Mouse (Mus musculus) liver (tissue): Measurements from ENCODE around the gene Pth2.
A peak's percentile ranks its signal among the peaks of the same experiment; 100 is the strongest.

Experiments used
- DNase-seq: peaks from one replicate; pipeline ENCODE4 v3.0.0-alpha.2; 2020; ENCODE audit warnings: mixed read lengths

The Pth2 gene

DNA sequence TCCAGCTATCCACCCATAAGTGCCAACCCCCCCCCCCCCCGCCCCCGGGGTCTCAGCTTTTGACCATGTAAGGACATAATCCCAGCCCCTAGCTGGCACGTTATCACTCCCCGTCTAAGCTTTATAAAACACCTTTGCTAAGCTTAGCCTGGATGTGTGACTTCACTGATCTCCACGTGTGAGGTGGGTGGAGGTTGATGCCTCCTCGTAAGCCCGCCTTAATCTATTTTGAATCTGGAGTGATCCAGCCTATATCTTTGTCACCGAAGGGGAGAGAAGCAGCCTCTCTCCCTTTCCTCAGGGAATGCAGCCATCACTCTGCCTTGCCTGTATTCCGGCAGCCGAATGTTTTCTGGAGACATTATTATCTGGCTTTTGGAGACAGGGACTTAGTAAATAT, 21.9 kb downstream of the Pth2 start:
- no peak for DNase-seq

GRCm38 (mm10) chr7:45204380-45205143, 23.8 kb downstream of the Pth2 start, which contains the start of gene Ccdc155:
Gene Ccdc155 (minus strand): TSS chr7:45204892.
- peak; percentile 92 for DNase-seq

- no peak for DNase-seq
Observed at GRCm38 (mm10) chr7:45208260-45208659, 27.5 kb downstream of the Pth2 start.

- DNase-seq = no peak
Observed at GRCm38 (mm10) chr7:45211070-45211469, 30.3 kb downstream of the Pth2 start.

- DNase-seq = peak; percentile 64
Observed at GRCm38 (mm10) chr7:45211851-45212251, 31.1 kb downstream of the Pth2 start, which contains the start of gene Dkkl1. Gene Dkkl1 (minus strand): TSS chr7:45212147.

DNA sequence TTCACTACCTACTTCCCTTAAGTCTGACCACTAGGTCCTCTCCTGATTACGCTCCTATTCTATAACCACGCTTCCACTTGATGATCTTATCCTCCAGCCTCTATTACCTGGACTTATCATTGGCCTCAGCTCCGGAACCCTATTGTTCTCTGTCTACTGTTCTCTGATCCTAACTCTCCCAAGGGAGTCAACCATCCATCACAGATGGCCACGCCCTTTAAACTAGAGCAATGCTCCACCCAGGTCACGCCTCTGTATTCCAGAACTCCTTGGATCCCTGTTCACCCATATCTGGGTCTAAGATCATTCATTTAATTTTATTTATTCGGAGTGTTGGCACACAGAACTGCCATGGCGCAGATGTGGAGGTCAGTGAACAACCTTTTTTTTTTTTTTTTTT, 31.6 kb downstream of the Pth2 start:
- DNase-seq = no peak

DNA sequence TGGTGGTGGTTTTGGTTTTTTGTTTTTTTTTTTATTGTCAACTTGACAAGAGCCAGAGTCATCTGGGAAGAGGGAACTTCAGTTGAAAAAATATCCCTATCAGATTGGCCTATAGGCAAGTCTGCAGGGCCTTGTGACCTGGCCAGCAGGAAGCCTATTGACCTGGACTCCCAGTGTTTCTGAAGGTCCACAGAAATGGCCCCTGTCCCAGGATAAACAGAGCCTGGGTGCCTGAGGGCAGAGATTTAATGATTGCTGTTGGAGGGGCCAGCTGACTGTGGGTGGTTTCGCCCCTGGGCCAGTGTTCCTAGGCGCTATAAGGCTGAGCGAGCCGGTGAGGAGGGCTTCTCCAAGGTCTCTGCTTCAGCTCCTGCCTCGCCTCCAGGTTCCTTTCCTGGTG, 32.9 kb downstream of the Pth2 start:
- peak; percentile 15 for DNase-seq

DNA sequence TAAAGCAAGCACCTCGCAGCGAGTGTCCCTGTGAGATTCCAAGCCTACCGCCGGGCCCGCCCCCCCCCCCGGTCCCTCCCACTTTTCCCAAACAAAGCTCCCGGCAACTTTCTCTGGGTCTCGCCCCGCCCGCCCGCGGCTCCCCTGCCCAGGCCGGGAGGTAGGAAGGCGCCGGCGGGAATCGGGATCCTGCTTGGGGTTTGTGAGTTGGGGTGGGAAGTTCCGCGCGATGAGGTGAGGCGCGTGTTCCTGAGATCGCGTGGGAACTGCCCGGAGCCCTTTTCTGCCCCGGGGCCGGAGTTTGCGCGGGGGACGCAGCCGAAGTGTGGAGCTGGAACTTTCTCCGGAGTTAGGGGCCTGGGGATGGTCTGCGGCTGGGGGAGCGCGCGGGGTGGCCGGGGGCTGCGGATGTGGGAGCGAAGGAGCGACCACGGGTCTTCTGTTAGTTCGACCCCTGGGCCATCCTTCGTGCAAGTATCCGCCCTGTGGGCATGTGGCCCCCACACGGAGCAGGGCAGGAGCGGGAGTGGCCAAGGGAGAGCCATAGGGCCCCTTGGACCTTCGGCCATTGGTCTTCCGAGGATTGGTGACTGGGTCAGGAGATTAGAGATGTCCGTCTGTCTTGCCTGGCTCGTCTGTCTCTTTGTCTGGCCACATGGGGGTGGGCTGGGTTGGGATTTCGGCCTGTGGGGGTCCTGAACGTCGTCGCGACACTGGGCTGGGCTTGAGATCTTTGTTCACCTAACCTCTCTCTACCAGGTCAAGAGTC, 35.1 kb downstream of the Pth2 start, which contains the start of gene Tead2:
Gene Tead2, plus strand, starts transcription at position 81 of the 769 bp plus-strand sequence.
- peak; percentile 57 for DNase-seq

DNA sequence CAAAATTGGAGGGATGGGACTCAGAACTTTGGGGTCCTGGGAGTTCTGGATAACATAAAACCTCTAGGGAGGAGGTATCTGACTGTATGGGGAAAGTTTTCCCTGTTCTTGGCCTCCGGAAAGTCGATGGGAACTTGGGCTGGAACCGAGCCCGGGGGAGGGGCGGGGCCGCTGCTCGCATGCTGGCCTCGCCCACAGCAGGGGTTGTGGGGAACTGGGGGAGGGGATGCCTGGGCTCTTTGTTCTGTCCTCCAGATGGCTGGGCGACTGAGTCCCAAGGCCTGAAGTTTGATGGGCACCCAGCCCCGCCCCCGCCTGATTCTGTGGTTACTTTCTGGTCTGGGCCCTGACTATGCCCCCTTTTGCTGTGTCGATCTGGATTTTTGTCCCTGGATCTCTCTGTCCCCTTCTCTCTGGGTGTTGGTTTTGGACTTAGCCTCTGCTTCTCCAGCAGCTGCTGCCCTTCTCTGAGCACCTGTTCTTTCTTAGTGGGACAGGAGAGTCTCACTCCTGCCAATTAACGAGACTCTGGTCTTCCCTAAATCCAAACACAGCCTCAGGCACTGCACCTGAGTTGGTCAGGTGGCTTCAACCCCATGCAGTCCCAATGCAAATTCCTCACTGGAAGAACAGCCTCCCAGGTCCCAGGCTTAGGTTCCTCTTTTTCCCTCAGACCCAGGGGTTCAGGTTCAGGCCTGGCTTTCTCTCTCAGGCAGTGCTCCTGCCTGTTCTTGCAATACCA, 35.8 kb downstream of the Pth2 start:
- peak; percentile 75 for DNase-seq

GRCm38 (mm10) chr7:45221680-45222079, 40.9 kb downstream of the Pth2 start:
- no peak for DNase-seq

- no peak for DNase-seq
Observed at GRCm38 (mm10) chr7:45224826-45225225, 44.0 kb downstream of the Pth2 start.

DNA sequence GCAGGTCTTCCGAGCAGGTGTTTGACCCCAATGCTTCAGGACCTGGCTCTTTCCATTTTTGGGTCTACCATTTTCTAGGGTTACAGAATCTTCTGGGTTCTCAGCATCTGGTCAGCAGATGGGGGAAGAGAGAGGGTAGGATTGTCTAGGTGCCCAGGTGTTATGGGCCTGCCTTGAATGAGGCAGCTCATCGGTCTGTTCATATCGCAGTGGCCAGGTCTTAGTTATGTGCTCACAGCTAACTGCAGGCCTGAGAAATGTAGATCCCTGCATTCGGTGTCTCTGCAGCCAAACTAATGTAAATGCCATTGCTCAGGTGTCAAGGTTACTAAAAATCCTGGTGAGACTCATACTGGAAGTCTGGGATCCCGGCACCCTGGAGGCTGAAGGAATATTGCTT, 45.6 kb downstream of the Pth2 start:
- DNase-seq = no peak

- DNase-seq = no peak
Observed at GRCm38 (mm10) chr7:45228548-45228947, 47.8 kb downstream of the Pth2 start.

GRCm38 (mm10) chr7:45229046-45229445, 48.3 kb downstream of the Pth2 start:
- no peak for DNase-seq

DNA sequence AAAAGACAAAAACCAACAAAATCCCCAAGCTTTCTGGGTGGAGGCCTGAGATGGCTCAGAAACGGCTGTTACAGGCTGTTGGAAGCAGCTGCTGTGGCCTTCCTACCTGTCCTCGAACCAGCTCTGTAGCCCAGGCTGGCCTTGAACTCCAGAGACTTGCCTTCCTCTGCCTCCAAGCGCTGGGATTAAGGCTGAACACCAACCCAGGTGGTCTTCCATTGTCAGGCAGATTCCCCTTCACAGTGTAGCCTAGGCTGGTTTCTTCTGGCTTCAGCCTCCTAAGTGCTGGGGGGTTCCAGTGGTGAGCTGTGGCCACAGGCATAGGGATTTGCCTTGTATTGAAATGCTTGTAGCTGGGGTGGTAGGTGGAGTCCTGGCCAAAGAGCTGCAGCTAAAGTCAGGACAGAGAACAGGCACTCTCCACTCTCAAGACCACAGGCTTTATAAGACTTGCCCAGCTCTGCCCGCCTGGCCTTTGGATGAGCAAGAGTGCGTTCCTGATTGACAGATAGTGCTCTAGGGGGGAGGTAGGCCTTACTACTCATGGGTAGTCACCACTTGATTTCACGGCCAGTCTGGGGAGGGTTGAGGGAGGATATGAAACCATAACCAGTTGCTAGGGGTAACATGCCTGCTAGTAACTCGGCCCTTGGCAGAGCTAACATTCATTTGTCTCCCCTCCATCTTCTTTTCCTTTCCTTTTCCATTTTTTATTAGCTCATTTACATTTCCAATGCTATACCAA, 48.8 kb downstream of the Pth2 start:
- DNase-seq = no peak

DNA sequence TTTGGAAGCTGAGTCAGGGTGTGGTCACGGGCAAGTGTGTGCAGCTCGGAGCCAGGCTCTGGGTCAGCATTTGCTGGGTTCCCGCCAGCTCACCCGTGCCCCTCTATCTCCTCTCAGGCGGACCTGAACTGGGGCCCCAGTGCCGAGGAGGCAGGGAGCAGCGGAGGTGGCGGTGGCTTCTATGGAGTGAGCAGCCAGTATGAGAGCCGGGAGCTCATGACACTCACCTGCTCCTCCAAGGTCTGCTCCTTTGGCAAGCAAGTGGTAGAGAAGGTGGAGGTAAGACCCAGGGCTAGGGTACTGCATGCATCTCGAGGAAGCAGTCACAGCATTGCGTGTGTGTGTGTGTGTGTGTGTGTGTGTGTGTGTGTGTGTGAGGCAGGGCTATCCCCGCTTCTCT, 50.4 kb downstream of the Pth2 start:
- DNase-seq = no peak
